Mouse (Mus musculus): ENCODE results near the gene Lag3.

DNA sequence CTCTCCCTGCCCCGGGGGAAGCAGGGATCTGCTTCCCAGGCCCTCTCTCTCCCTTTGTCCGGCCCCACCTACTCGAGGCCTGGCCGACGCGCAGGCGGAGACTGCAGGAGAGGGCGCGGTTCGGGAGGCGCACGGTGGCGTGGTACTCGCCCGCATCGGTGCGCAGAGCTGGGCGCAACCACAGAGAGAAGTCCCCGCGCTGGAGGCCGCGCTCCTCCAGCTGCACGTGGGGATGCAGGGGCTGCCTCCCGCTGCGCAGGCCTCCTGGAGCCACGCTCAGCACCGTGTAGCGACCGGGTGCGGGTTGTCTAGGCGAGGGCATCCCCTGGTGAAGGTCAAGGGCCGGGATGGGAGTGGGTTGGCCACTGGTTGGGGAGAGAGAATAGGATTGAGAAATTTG, 1.5 kb downstream of the Lag3 start:
- TF ChIP-seq CTCF (IDR thresholded peaks at IDR 0.05; ENCODE audit: control insufficient read depth, insufficient read depth, low read length) (no peak), POLR2A (IDR thresholded peaks at IDR 0.05; ENCODE audit: borderline replicate concordance, control insufficient read depth, low read depth, low read length) (no peak)

Measured in bone marrow, adult 2 months (tissue).